Mouse (Mus musculus) intestine, embryonic 16.5 days (tissue): ENCODE results near the gene Mrps10. TPM values are rescaled to one million over a fixed set of nuclear protein-coding genes. Genes with fewer than 3 reads are reported as not detected.
"Not testable (repeated sequence)": the region's sequence is repeated elsewhere in the genome, so short reads cannot be mapped to it uniquely, and the experiment has no call there.

Experiments
- ATAC-seq: fragments of 200-750 bp; cut with Nextera tagmentation; 2 replicates; pipeline ENCODE4 v1.8.0; 2017; ENCODE audit warnings: moderate TSS enrichment, moderate library complexity
- H3K27ac ChIP-seq: fragments of 300-500 bp; sonication (generic); 2 replicates; pipeline ENCODE4 v1.5.1; 2014; ENCODE audit warnings: mild to moderate bottlenecking, low read length
- H3K27me3 ChIP-seq: fragments of 300-500 bp; sonication (generic); replicated peaks from 2 replicates; pipeline ENCODE4 v1.6.1; 2014; ENCODE audit warnings: low read length, control low read depth, mixed read lengths; ENCODE audit not compliant: control insufficient read depth, insufficient read depth
- H3K36me3 ChIP-seq: fragments of 300-500 bp; sonication (generic); 2 replicates; pipeline ENCODE4 v1.6.1; 2014; ENCODE audit warnings: low read length, control low read depth; ENCODE audit not compliant: control insufficient read depth, insufficient read depth
- H3K4me1 ChIP-seq: fragments of 300-500 bp; sonication (generic); 2 replicates; pipeline ENCODE4 v1.6.1; 2014; ENCODE audit warnings: low read length, control low read depth, mixed read lengths; ENCODE audit not compliant: control insufficient read depth, insufficient read depth
- H3K4me2 ChIP-seq: fragments of 300-500 bp; sonication (generic); 2 replicates; pipeline ENCODE4 v1.6.1; 2014; ENCODE audit warnings: low read depth, low read length, control low read depth
- H3K4me3 ChIP-seq: fragments of 300-500 bp; sonication (generic); 2 replicates; pipeline ENCODE4 v1.5.1; 2014; ENCODE audit warnings: mild to moderate bottlenecking, low read length
- H3K9ac ChIP-seq: fragments of 300-500 bp; sonication (generic); 2 replicates; pipeline ENCODE4 v1.6.1; 2014; ENCODE audit warnings: low read depth, low read length
- H3K9me3 ChIP-seq: fragments of 300-500 bp; sonication (generic); 2 replicates; pipeline ENCODE4 v1.6.1; 2016; ENCODE audit warnings: low read length, control low read depth; ENCODE audit not compliant: control insufficient read depth
- WGBS: fragments of 180-500 bp; shearing (Covaris S2); extraction: QIAGEN DNeasy Blood & Tissue Kit; methylation state at CpG from one replicate; pipeline ENCODE4 v1.1.7; 2014; 5-methylcytosine and 5-hydroxymethylcytosine counted together
- polyA plus RNA-seq: library from polyadenylated mRNA; unstranded; fragments of >200 nt; fragmentation: Nextera tagmentation; extraction: Ambion mirVana; gene quantifications from 2 replicates; pipeline ENCODE4 v1.2.1, GENCODE M21; 2015

Gene Mrps10
- polyA plus RNA-seq, 1 experiment from 2014 or later = 80.0 TPM

GRCm38 (mm10) chr17:47394223-47394869, 25.7 kb downstream of the Mrps10 start:
- Histone ChIP-seq H3K4me3 (peak overlapping the region; percentile 50), H3K27me3 (peaks cover 8% of the 10 kb centered on the region), H3K9ac (peak overlapping the region; percentile 58), H3K27ac (no peak overlapping the region), H3K4me1 (peaks cover 15% of the 10 kb centered on the region), H3K9me3 (no peaks in the 10 kb centered on the region), H3K36me3 (no peaks in the 10 kb centered on the region), H3K4me2 (peak overlapping the region; percentile 74)
- no peak for ATAC-seq
- WGBS = 24% methylated on average over 23 of the region's 24 CpGs

DNA sequence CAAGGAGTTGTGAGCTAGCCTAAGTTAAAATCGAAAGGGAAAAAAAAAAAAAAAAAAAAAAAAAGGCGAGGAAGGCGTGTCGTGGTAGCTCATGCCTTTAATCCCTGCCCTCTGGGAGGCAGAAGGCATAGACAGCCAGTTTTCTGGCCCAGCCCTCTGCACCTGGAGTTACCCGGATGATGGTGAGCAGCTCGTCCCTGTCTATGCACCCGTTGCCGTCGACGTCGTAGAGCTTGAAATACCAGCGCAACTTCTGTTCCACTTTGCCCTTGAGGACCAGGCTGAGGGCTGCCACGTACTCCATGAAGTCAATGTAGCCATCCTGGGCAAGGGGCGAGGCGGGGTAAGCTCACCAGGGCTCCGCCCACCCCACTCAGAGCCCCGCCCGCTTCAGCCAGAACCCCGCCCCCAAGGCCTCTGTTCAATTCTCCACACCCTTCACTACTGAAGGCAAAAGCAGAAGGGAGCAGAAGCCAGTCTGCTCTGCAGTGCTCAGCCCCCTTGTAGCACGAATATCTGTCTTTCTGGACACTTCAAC, 26.8 kb downstream of the Mrps10 start:
- Histone ChIP-seq H3K4me1 (peaks cover 15% of the 10 kb centered on the region), H3K27ac (no peak overlapping the region), H3K36me3 (no peaks in the 10 kb centered on the region), H3K4me2 (peak overlapping the region; percentile 74), H3K9me3 (no peaks in the 10 kb centered on the region), H3K4me3 (peak overlapping the region; percentile 50), H3K9ac (peak overlapping the region; percentile 58), H3K27me3 (peaks cover 8% of the 10 kb centered on the region)
- ATAC-seq = peak; percentile 96
- WGBS = 1% methylated on average over 20 of the region's 20 CpGs

- Histone ChIP-seq H3K4me1 (peaks cover 15% of the 10 kb centered on the region), H3K27ac (no peak overlapping the region), H3K4me2 (no peak overlapping the region), H3K9me3 (no peaks in the 10 kb centered on the region), H3K4me3 (no peak overlapping the region), H3K9ac (no peak overlapping the region), H3K36me3 (no peaks in the 10 kb centered on the region), H3K27me3 (peaks cover 8% of the 10 kb centered on the region; the same call in 1 of the 2 replicates)
- no peak for ATAC-seq
- 85% methylated on average over 8 of the region's 8 CpGs for WGBS
Measured at GRCm38 (mm10) chr17:47399091-47399490, 30.4 kb downstream of the Mrps10 start.

GRCm38 (mm10) chr17:47400451-47400850, 31.8 kb downstream of the Mrps10 start, which contains the start of gene Guca1a:
Guca1a (minus strand) TSS chr17:47400584.
- peaks cover 4% of the 10 kb centered on the region; the same call in 1 of the 2 replicates for H3K4me1 ChIP-seq
- 50% methylated on average over 10 of the region's 10 CpGs for WGBS
- no peak for ATAC-seq

DNA sequence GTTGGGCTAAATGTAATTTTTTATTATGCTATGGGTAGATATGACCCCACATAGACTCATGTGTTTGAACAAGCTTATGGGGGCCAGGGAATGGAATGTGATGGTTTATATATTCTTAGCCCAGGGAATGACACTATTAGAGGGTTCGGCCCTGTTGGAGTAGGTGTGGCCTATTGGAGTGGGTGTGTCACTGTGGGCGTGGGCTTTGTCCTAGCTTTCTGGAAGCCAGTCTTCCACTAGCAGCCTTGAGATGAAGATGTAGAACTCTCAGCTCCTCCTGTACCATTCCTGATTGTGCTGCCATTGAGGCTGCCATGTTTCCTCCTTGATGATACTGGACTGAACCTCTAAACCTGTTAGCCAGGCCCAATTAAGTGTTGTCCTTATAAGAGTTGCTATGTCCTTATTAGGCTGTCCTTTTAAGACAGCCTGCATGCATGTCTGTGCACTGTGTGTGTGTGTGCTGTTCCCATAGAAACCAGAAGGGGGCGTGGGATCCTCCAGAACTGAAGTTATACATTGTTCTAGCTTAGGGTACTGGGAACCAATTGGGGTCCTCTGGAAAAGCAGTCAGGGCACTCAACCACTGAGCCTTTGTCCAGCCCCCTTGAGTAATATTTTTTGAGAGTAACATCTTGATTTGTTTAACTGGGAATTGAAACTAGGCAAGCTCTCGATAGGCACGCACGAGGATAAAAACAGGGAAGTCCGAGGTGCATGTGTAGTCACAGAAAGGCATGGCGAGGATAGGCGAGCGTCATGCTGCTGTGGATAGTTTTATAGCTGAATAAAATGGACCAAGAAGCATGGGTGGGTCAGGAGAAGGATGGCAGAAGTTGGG, 39.2 kb downstream of the Mrps10 start:
- Histone ChIP-seq H3K27me3 (peaks cover 15% of the 10 kb centered on the region), H3K9me3 (no peaks in the 10 kb centered on the region), H3K9ac (no peak overlapping the region), H3K4me1 (no peaks in the 10 kb centered on the region), H3K36me3 (no peaks in the 10 kb centered on the region), H3K4me3 (no peak overlapping the region), H3K4me2 (no peak overlapping the region), H3K27ac (no peak overlapping the region)
- 61% methylated on average over 10 of the region's 10 CpGs for WGBS
- no peak for ATAC-seq

More at GRCm38 (mm10) chr17:47400451-47400850, 31.8 kb downstream of the Mrps10 start, which contains the start of gene Guca1a:
- no peaks in the 10 kb centered on the region; the same call in 1 of the 2 replicates for H3K27me3 ChIP-seq
- no peak within 1 kb of the TSS for H3K27ac ChIP-seq
- no peaks in the 10 kb centered on the region for H3K36me3 ChIP-seq
- no peak within 1 kb of the TSS for H3K9ac ChIP-seq
- no peak within 1 kb of the TSS for H3K4me3 ChIP-seq
- no peak within 1 kb of the TSS for H3K4me2 ChIP-seq
- H3K9me3 ChIP-seq = no peaks in the 10 kb centered on the region

DNA sequence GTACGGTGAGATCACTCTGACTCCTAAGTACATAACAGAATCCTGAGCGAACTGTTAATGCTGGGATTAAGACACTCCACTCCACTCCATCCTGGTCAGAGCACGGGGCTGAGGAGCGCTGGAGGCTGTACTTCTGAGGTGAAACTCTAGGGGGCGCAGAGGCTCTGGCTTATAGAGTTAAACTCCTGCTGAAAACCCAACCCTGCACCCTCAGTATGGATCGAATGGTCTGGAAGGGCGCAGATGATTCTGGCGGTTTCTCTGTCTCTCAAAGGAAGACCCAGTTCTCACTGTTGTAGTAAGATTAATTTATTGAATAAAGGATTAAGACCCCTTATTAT, 39.8 kb downstream of the Mrps10 start:
- Histone ChIP-seq H3K4me3 (no peak overlapping the region), H3K27ac (no peak overlapping the region), H3K9me3 (no peaks in the 10 kb centered on the region), H3K9ac (no peak overlapping the region), H3K4me2 (no peak overlapping the region), H3K36me3 (no peaks in the 10 kb centered on the region), H3K4me1 (no peaks in the 10 kb centered on the region), H3K27me3 (peaks cover 15% of the 10 kb centered on the region)
- ATAC-seq = peak; percentile 71; the same call in 1 of the 2 replicates
- 21% methylated on average over 8 of the region's 8 CpGs for WGBS

DNA sequence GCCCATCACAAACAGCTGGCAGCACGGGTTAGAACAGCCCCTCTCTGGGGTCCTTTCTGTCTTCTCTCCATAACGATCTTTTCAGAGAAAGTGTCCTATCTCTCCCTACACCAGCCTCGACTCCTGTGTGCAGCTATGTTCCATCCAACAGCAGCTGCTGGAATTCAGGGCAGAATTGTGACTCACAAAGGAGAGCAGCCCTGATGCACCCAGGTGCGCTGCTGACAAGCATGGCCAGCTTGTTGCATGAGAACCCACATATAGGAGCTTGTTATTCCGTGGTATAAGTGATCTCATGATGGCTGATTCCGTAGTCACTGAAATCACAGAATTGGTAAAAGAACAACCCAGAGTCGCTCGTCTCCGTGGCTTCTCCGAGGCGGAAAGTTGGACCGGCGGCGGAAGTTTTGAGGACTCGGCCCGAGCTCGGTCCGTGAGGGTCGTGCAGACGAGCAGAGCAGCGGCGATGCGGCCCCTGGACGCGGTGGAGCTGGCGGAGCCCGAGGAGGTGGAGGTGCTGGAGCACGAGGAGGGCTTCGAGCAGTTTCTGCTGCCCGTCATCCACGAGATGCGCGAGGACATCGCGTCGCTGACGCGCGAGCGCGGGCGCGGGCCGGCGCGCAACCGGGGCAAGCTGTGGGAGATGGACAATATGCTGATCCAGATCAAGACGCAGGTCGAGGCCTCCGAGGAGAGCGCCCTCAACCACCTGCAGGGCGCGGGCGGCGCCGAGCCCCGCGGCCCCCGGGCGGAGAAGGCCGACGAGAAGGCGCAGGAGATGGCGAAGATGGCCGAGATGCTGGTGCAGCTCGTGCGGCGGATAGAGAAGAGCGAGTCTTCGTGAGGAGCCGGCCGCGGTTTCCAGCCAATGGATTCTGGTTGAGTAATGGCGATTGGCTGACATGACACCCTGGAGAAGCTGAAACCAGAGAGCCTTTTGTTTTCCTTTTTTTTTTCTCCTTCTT, 41.5 kb downstream of the Mrps10 start:
- H3K36me3 ChIP-seq, H3K27ac ChIP-seq, H3K4me1 ChIP-seq, H3K9me3 ChIP-seq: not testable (repeated sequence)
- Histone ChIP-seq H3K27me3 (peaks cover 15% of the 10 kb centered on the region), H3K4me3 (peak overlapping the region; percentile 40), H3K9ac (peak overlapping the region; percentile 11; the same call in 1 of the 2 replicates), H3K4me2 (peak overlapping the region; percentile 66)
- 4% methylated on average over 74 of the region's 74 CpGs for whole genome bisulfite sequencing
- ATAC-seq = peak; percentile 29; the same call in 1 of the 2 replicates

GRCm38 (mm10) chr17:47420195-47420594, 51.5 kb downstream of the Mrps10 start:
- ATAC-seq = no peak
- Histone ChIP-seq H3K27ac (no peak overlapping the region), H3K36me3 (no peaks in the 10 kb centered on the region), H3K27me3 (no peaks in the 10 kb centered on the region), H3K9me3 (no peaks in the 10 kb centered on the region), H3K4me1 (peaks cover 5% of the 10 kb centered on the region; the same call in 1 of the 2 replicates), H3K4me2 (no peak overlapping the region), H3K9ac (no peak overlapping the region), H3K4me3 (no peak overlapping the region)
- 81% methylated on average over 2 of the region's 2 CpGs for WGBS
